Mouse (Mus musculus): ENCODE measurements around the gene Syt7. TPM values are rescaled to one million over a fixed set of nuclear protein-coding genes. Genes with fewer than 3 reads are reported as not detected.

Gene Syt7
- polyA plus RNA-seq, 1 experiment = 10.5 TPM

DNA sequence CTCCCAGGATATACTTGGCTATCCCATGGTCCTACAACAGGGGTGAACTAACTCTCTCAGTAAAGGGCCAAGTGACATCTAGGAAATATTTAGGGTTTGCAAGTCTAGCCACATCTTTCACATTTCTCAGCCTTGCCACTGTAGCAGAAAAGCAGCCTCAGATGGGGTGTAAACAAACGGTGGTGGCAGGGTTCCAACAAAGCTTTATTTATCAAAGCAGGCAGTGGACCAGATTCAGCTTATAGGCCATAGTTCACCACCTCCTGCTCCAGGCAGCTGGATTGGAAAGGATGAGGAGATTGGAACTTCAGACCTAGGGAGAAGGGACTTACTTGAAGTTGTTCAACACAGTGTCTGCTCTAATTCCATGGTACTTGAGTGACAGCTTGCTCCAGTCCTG is 35.9 kb downstream of the Syt7 start:
- no peaks in the 10 kb centered on the region for H3K4me1 ChIP-seq (ENCODE audit: control insufficient read depth, insufficient read depth, insufficient read length, low read length)
- no peak overlapping the region for H3K27ac ChIP-seq (ENCODE audit: insufficient read depth, low read depth, low read length)
- WGBS = 18% methylated on average over 1 of the region's 1 CpGs
- H3K36me3 ChIP-seq (ENCODE audit: control insufficient read depth, insufficient read depth, low read length) = no peaks in the 10 kb centered on the region
- no peak for TF ChIP-seq CTCF (IDR thresholded peaks at IDR 0.05; ENCODE audit: extremely low read depth, insufficient read length, insufficient replicate concordance, low read depth, low read length)
- no peak for TF ChIP-seq POLR2A (IDR thresholded peaks at IDR 0.05; ENCODE audit: low read depth, low read length)
- H3K27me3 ChIP-seq (ENCODE audit: control insufficient read depth, insufficient read depth, low read length) = peaks cover 15% of the 10 kb centered on the region; the same call in 1 of the 2 replicates
- no peak overlapping the region for H3K4me3 ChIP-seq (ENCODE audit: low read depth, low read length)

- Histone ChIP-seq H3K27me3 (ENCODE audit: control insufficient read depth, insufficient read depth, low read length) (peaks cover 15% of the 10 kb centered on the region; the same call in 1 of the 2 replicates), H3K4me1 (ENCODE audit: control insufficient read depth, insufficient read depth, insufficient read length, low read length) (no peaks in the 10 kb centered on the region), H3K4me3 (ENCODE audit: low read depth, low read length) (no peak overlapping the region), H3K36me3 (ENCODE audit: control insufficient read depth, insufficient read depth, low read length) (no peaks in the 10 kb centered on the region), H3K27ac (ENCODE audit: insufficient read depth, low read depth, low read length) (no peak overlapping the region)
- WGBS = 55% methylated on average over 13 of the region's 13 CpGs
- TF ChIP-seq CTCF (IDR thresholded peaks at IDR 0.05; ENCODE audit: extremely low read depth, insufficient read length, insufficient replicate concordance, low read depth, low read length) = no peak
- no peak for TF ChIP-seq POLR2A (IDR thresholded peaks at IDR 0.05; ENCODE audit: low read depth, low read length)
These were observed 36.8 kb downstream of the Syt7 start for GRCm38 (mm10) chr19:10425484-10426270.

DNA sequence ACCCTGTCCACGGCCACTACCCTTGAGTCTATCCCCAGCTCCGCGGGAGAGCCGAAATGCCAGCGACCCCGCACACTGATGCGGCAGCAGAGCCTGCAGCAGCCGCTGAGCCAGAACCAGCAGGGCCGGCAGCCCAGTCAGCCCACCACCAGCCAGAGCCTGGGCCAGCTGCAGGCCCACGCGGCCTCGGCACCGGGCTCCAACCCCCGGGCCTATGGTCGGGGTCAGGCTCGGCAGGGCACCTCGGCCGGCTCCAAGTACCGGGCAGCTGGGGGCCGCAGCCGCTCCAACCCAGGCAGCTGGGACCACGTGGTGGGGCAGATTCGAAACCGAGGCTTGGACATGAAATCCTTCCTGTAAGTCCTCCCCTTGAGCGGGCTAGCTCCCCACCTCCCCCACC is 37.4 kb downstream of the Syt7 start:
- H3K4me3 ChIP-seq (ENCODE audit: low read depth, low read length) = no peak overlapping the region
- H3K27me3 ChIP-seq (ENCODE audit: control insufficient read depth, insufficient read depth, low read length) = peaks cover 15% of the 10 kb centered on the region; the same call in 1 of the 2 replicates
- no peak for TF ChIP-seq POLR2A (IDR thresholded peaks at IDR 0.05; ENCODE audit: low read depth, low read length)
- no peak for TF ChIP-seq CTCF (IDR thresholded peaks at IDR 0.05; ENCODE audit: extremely low read depth, insufficient read length, insufficient replicate concordance, low read depth, low read length)
- H3K27ac ChIP-seq (ENCODE audit: insufficient read depth, low read depth, low read length) = no peak overlapping the region
- no peaks in the 10 kb centered on the region for H3K36me3 ChIP-seq (ENCODE audit: control insufficient read depth, insufficient read depth, low read length)
- no peaks in the 10 kb centered on the region for H3K4me1 ChIP-seq (ENCODE audit: control insufficient read depth, insufficient read depth, insufficient read length, low read length)
- 69% methylated on average over 25 of the region's 25 CpGs for WGBS

DNA sequence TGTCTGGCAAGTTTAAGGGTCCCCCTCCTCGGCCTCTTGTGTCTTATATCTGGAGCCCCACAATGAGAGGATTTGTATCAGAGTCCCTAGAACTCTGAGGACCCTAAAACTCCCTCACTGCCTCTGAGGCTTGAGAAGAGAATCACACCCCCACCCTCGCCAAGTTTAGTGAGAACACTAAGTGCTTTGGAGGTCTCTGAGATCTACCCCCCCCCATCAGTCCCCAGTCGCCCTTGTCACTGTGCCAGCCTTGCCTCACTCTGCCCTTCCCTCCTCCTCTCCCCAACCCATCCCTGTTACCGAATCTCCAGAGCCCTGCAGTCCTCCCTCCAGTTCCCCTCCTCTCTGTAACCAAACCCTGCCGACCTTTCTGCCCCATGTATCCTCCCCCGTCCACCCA is 37.9 kb downstream of the Syt7 start:
- 50% methylated on average over 6 of the region's 6 CpGs for WGBS
- H3K36me3 ChIP-seq (ENCODE audit: control insufficient read depth, insufficient read depth, low read length) = no peaks in the 10 kb centered on the region
- no peak overlapping the region for H3K4me3 ChIP-seq (ENCODE audit: low read depth, low read length)
- TF ChIP-seq POLR2A (IDR thresholded peaks at IDR 0.05; ENCODE audit: low read depth, low read length) = no peak
- TF ChIP-seq CTCF (IDR thresholded peaks at IDR 0.05; ENCODE audit: extremely low read depth, insufficient read length, insufficient replicate concordance, low read depth, low read length) = no peak
- no peaks in the 10 kb centered on the region for H3K4me1 ChIP-seq (ENCODE audit: control insufficient read depth, insufficient read depth, insufficient read length, low read length)
- H3K27ac ChIP-seq (ENCODE audit: insufficient read depth, low read depth, low read length) = no peak overlapping the region
- peaks cover 11% of the 10 kb centered on the region; the same call in 1 of the 2 replicates for H3K27me3 ChIP-seq (ENCODE audit: control insufficient read depth, insufficient read depth, low read length)

DNA sequence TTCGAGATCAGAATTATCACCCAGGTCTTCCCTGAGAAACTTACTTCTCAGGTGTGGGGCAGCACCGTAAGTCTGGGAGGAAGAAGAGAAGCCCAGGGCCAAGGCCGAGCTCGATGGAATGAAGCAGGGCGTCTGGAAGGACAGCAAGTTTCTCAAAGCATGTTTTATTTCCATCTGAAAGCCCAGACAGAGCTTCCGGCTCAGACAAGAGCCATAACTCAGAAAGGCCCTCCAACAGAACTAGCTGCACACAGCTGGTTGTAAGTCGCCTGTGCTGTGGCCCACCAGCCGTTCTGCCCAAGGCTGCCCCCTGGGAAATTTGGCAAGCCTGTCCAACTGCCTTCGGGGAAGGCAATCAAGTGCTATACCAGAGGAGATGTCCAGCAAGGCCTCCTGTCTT is 38.5 kb downstream of the Syt7 start:
- Histone ChIP-seq H3K36me3 (ENCODE audit: control insufficient read depth, insufficient read depth, low read length) (no peaks in the 10 kb centered on the region), H3K4me3 (ENCODE audit: low read depth, low read length) (no peak overlapping the region), H3K27me3 (ENCODE audit: control insufficient read depth, insufficient read depth, low read length) (peaks cover 5% of the 10 kb centered on the region; the same call in 1 of the 2 replicates), H3K4me1 (ENCODE audit: control insufficient read depth, insufficient read depth, insufficient read length, low read length) (no peaks in the 10 kb centered on the region), H3K27ac (ENCODE audit: insufficient read depth, low read depth, low read length) (no peak overlapping the region)
- no peak for TF ChIP-seq CTCF (IDR thresholded peaks at IDR 0.05; ENCODE audit: extremely low read depth, insufficient read length, insufficient replicate concordance, low read depth, low read length)
- TF ChIP-seq POLR2A (IDR thresholded peaks at IDR 0.05; ENCODE audit: low read depth, low read length) = no peak
- 72% methylated on average over 9 of the region's 9 CpGs for WGBS

- Histone ChIP-seq H3K27ac (ENCODE audit: insufficient read depth, low read depth, low read length) (no peak overlapping the region), H3K4me3 (ENCODE audit: low read depth, low read length) (no peak overlapping the region), H3K4me1 (ENCODE audit: control insufficient read depth, insufficient read depth, insufficient read length, low read length) (no peaks in the 10 kb centered on the region), H3K36me3 (ENCODE audit: control insufficient read depth, insufficient read depth, low read length) (no peaks in the 10 kb centered on the region), H3K27me3 (ENCODE audit: control insufficient read depth, insufficient read depth, low read length) (no peaks in the 10 kb centered on the region)
- TF ChIP-seq POLR2A (IDR thresholded peaks at IDR 0.05; ENCODE audit: low read depth, low read length) (no peak), CTCF (IDR thresholded peaks at IDR 0.05; ENCODE audit: extremely low read depth, insufficient read length, insufficient replicate concordance, low read depth, low read length) (no peak)
- 63% methylated on average over 8 of the region's 8 CpGs for WGBS
These were observed 40.5 kb downstream of the Syt7 start for GRCm38 (mm10) chr19:10429371-10429770.

GRCm38 (mm10) chr19:10431410-10431809 is 42.5 kb downstream of the Syt7 start:
- Histone ChIP-seq H3K36me3 (ENCODE audit: control insufficient read depth, insufficient read depth, low read length) (no peaks in the 10 kb centered on the region), H3K27ac (ENCODE audit: insufficient read depth, low read depth, low read length) (no peak overlapping the region), H3K4me1 (ENCODE audit: control insufficient read depth, insufficient read depth, insufficient read length, low read length) (no peaks in the 10 kb centered on the region), H3K27me3 (ENCODE audit: control insufficient read depth, insufficient read depth, low read length) (no peaks in the 10 kb centered on the region), H3K4me3 (ENCODE audit: low read depth, low read length) (no peak overlapping the region)
- no peak for TF ChIP-seq CTCF (IDR thresholded peaks at IDR 0.05; ENCODE audit: extremely low read depth, insufficient read length, insufficient replicate concordance, low read depth, low read length)
- TF ChIP-seq POLR2A (IDR thresholded peaks at IDR 0.05; ENCODE audit: low read depth, low read length) = no peak
- 41% methylated on average over 3 of the region's 3 CpGs for WGBS

Data from small intestine, adult 2 months (tissue).